Mouse (Mus musculus) testis, postnatal 14 days (tissue): ENCODE results near the gene Cdyl2.

Experiments used
- DNase-seq: peaks from one replicate; pipeline ENCODE4 v3.0.0; 2021; ENCODE audit warnings: low spot score

The Cdyl2 gene

GRCm38 (mm10) chr8:116732684-116733647 is at the start of gene Cdyl2:
Cdyl2 (minus strand) TSS chr8:116732991.
- DNase-seq = peak; percentile 65

GRCm38 (mm10) chr8:116780594-116780993 is 47.8 kb upstream of the Cdyl2 start:
- no peak for DNase-seq

GRCm38 (mm10) chr8:116774220-116774619 is 41.4 kb upstream of the Cdyl2 start:
- DNase-seq = no peak

GRCm38 (mm10) chr8:116772727-116773126 is 39.9 kb upstream of the Cdyl2 start:
- no peak for DNase-seq

- DNase-seq = no peak
Measured at GRCm38 (mm10) chr8:116771797-116772343, 39.1 kb upstream of the Cdyl2 start.

GRCm38 (mm10) chr8:116770756-116771155 is 38.0 kb upstream of the Cdyl2 start:
- no peak for DNase-seq

GRCm38 (mm10) chr8:116756174-116756573 is 23.4 kb upstream of the Cdyl2 start:
- DNase-seq = no peak

- no peak for DNase-seq
Measured at GRCm38 (mm10) chr8:116755557-116755956, 22.8 kb upstream of the Cdyl2 start.

- no peak for DNase-seq
Measured at GRCm38 (mm10) chr8:116740726-116741125, 7.9 kb upstream of the Cdyl2 start.

GRCm38 (mm10) chr8:116735306-116735705 is 2.5 kb upstream of the Cdyl2 start:
- DNase-seq = no peak

- DNase-seq = no peak
Measured at GRCm38 (mm10) chr8:116734176-116734575, 1.4 kb upstream of the Cdyl2 start.

GRCm38 (mm10) chr8:116733648-116734014 is 840 bp upstream of the Cdyl2 start:
- no peak for DNase-seq

- DNase-seq = peak; percentile 31
Measured at GRCm38 (mm10) chr8:116731976-116732683, 661 bp downstream of the Cdyl2 start.

GRCm38 (mm10) chr8:116721451-116721850 is 11.3 kb downstream of the Cdyl2 start:
- no peak for DNase-seq

GRCm38 (mm10) chr8:116707496-116707895 is 25.3 kb downstream of the Cdyl2 start:
- DNase-seq = no peak

- peak; percentile 13 for DNase-seq
Measured at GRCm38 (mm10) chr8:116702501-116702900, 30.3 kb downstream of the Cdyl2 start.

- DNase-seq = no peak
Measured at GRCm38 (mm10) chr8:116692931-116693330, 39.9 kb downstream of the Cdyl2 start.

GRCm38 (mm10) chr8:116689741-116690140 is 43.0 kb downstream of the Cdyl2 start:
- DNase-seq = no peak

GRCm38 (mm10) chr8:116676174-116676573 is 56.6 kb downstream of the Cdyl2 start:
- DNase-seq = no peak

- no peak for DNase-seq
Measured at GRCm38 (mm10) chr8:116673966-116674805, 58.6 kb downstream of the Cdyl2 start.

- DNase-seq = no peak
Measured at GRCm38 (mm10) chr8:116673493-116673892, 59.3 kb downstream of the Cdyl2 start.

- DNase-seq = no peak
Measured at GRCm38 (mm10) chr8:116673052-116673451, 59.7 kb downstream of the Cdyl2 start.
